Mouse (Mus musculus) megakaryocyte, adult 5-6 weeks (primary cell): ENCODE results near the gene Irx5. TPM values are rescaled to one million over a fixed set of nuclear protein-coding genes. Genes with fewer than 3 reads are reported as not detected.

Source experiments
- ATAC-seq: 2 replicates; pipeline ENCODE4 v1.8.0; 2016; ENCODE audit warnings: mild to moderate bottlenecking, inconsistent platforms; ENCODE audit not compliant: poor library complexity, severe bottlenecking
- total RNA-seq, 2 experiments: library from RNA; stranded (forward) in 1 of 2; stranded (reverse) in 1 of 2; fragments of 153-499, 151-499 nt in 1 of 2; fragments of 221-1000, 200-1000 nt in 1 of 2; gene quantifications; 2 replicates each; pipeline versions ENCODE4 v1.2.3 to v1.2.4; 2015 to 2017

Gene Irx5
- total RNA-seq (2015) (0.07 and 0.09 TPM in 2 replicates), total RNA-seq (2017) (not detected in 2 replicates)

DNA sequence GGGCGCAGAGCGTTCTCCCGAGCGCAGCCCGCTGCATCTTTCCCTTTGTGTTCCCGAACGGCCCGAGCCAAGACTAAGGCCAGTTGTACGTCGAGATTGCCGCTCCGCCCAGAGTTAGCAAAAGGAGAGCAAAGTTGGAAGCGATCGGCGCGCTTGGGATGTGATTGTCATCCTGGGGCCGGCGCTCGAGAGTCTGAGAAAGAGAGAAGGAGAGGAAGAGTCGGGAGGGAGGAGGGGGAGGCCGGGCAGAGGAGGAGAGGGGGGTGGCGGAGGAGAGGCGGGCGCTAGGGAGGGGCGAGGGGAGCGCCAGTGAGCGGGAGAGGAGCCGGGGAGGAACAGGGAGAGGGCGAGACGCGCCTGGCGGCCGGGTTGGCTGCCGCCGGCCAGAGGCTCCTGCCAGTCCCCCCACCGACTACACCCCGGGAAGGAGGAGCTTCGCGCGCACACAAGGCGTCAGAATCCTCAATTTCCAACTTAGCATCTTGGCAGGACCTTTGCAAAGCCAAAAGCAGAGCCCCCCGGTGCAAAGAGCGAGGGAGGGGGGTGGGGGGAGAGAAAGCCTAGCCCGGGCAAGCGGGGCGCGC is at the start of gene Irx5:
Irx5 (plus strand) TSS at position 228 of the 584 bp plus-strand sequence.
- no peak for ATAC-seq

DNA sequence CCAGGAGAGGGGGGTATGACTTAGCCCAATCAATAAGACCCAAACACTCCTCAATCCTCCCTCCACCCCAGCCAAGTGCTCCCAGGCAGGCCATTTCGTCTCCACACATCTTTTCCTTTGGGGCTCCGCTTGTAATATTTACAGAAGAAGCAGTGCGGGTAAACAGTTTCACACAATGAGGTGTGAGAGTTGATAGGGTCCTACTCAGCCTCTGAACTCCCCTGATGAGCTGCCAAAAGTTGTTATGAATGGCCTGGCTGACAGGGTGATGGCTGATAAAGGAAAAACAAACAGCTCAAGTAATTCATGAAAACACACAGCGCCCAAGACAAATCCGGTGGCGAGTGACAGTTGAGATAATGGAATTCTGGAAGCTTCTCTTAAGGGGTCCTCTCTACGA is 45.2 kb upstream of the Irx5 start:
- ATAC-seq = no peak

GRCm38 (mm10) chr8:92313707-92314106 is 43.7 kb upstream of the Irx5 start:
- no peak for ATAC-seq

- ATAC-seq = no peak
Measured at GRCm38 (mm10) chr8:92323751-92324150, 33.7 kb upstream of the Irx5 start.

DNA sequence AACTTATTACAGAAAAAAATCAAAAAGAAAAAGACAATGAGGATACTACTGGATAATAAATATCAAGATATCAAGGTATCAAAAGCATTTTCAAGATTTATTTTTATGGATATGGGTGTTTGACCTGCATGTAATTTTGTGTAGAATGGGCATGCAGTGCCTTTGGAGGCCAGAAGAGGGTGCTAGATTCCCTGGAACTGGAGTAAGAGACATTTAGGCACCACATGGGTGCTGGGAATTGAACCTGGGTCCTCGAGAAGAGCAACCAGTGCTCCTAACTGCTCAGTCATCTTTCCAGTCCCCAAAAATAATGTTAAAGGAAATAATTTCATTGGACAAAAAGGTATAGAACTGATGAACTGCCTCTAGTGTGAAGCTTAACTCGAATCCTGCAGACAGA is 30.2 kb upstream of the Irx5 start:
- ATAC-seq = no peak

GRCm38 (mm10) chr8:92329273-92329672 is 28.2 kb upstream of the Irx5 start:
- peak; percentile 60 for ATAC-seq

GRCm38 (mm10) chr8:92331811-92332210 is 25.6 kb upstream of the Irx5 start:
- no peak for ATAC-seq

GRCm38 (mm10) chr8:92333406-92333805 is 24.0 kb upstream of the Irx5 start:
- ATAC-seq = no peak

DNA sequence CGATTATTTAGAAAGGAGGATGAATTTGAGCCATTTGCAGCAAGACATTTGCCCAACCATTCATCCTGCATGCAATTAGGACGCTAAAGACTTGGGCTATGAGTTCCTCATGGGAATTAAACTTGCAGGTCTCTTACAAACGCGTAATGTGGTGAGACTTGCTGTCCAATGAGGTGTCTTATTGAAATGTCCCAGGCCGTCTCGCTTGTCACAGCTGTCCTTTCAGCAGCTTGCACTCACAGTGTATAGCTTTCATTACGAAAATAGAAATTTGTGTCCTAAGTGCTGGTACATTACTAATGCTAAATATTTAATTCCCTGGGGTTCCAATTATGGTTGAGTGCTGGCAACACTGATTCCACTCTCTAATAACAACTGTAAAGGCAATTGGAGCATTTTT is 22.3 kb upstream of the Irx5 start:
- ATAC-seq = no peak

- no peak for ATAC-seq
Measured at GRCm38 (mm10) chr8:92336041-92336440, 21.4 kb upstream of the Irx5 start.

DNA sequence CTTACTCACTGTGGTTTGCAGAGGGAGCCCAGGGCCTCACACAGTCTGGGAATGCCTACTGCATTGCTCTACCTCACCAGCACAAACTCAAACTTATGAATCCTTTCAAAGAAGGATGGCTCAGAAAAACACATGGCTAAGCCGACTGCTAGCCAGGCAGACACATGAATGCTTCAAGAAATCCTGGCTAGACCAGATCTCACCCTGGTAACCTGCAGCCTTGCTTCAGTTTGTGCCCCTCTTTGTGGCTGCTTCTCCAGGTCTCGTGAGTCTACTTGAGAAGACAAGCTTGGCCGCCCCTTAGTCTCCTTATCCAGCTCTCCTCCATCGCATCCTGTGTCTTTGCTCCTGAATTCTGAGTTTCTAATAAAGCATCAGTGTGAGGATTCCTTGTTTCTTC is 13.9 kb upstream of the Irx5 start:
- no peak for ATAC-seq

DNA sequence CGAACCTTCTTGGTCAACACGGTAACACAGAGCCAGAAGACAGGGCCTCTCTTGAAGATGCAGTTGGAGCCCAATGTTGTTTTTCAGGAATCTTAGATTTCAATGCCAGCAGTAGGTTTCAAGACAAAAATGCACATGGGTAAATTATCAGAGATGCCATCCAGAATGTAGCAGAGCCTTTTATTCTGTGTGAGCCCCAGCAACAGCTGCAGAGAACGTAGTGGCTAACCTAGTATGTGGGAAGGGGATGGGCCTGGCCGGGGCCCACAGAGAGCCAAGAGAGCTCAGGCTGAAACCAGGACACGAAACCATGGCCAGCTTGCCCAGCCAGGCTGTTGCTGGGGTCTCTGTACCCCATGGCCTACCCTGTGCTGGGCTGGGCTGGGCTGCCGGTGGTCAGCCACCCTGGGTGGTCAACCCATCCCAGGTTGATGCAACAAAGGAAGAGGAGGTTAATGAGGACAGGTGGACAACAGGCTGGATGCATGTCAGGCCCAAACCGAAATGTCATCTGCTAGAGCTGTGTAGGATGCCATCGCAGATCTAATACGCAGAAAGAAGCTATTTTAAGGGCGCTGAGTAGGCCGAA is 7.4 kb upstream of the Irx5 start:
- ATAC-seq = no peak

DNA sequence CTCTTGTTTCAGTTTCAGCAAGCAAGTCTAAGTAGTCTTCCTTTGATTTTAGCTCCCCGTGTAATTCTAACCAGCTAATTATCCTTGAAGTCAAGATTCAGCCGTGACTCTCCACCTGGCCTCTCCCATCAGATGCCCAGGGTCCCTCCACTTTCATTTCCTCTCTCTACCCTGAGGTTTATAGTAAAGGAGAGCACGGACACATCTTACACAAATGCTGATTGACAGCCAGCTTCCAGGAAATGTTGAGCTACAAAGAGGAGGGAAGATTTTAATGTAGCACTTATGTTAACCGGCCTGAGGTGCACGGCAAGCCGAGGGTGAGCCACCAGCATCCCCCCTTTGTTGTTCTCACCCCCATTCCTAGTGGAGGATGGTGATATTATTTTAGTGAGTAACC is 4.0 kb upstream of the Irx5 start:
- no peak for ATAC-seq

- no peak for ATAC-seq
Measured at GRCm38 (mm10) chr8:92354536-92355482, 2.6 kb upstream of the Irx5 start.

- ATAC-seq = peak; percentile 87
Measured at GRCm38 (mm10) chr8:92355701-92356612, 1.5 kb upstream of the Irx5 start.

DNA sequence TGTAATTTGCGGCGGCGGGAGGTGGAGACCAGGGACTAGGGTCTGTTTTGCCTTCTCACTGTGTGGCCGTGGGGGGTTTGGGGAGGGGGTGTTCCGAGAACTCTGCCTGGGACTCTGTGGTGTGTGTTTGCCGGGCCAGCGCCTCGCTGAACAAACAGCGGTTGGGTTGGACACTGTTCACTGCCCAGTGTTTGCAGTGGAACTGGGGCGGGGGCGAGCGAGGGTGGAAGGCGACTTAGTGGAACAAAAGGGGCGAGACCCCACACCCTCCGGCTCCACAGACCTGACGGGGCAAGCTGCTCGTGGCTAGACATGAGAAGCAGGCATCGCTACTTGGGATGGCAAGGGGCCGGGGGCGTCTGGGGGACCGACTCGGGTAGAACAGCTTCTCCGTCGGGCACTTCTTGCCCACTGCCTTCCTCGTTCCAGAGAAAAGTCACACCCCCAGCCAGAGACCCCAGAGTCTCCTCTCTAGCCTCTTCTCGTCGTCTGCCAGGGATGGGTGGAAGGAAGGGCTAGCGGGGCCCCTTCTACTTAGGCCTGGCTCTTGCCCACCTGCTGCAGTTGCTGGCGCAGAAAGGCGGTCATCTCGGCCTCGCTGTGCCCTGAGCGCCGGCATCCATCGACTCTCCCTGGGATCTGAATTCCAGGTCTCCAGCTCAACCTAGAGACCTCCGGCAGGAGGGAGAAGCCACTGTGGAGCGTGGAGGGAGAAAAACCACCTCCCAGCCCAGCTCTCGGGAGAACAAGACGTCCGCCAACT is 631 bp upstream of the Irx5 start:
- no peak for ATAC-seq

- no peak for ATAC-seq
Measured at GRCm38 (mm10) chr8:92358141-92358999, 945 bp downstream of the Irx5 start.

DNA sequence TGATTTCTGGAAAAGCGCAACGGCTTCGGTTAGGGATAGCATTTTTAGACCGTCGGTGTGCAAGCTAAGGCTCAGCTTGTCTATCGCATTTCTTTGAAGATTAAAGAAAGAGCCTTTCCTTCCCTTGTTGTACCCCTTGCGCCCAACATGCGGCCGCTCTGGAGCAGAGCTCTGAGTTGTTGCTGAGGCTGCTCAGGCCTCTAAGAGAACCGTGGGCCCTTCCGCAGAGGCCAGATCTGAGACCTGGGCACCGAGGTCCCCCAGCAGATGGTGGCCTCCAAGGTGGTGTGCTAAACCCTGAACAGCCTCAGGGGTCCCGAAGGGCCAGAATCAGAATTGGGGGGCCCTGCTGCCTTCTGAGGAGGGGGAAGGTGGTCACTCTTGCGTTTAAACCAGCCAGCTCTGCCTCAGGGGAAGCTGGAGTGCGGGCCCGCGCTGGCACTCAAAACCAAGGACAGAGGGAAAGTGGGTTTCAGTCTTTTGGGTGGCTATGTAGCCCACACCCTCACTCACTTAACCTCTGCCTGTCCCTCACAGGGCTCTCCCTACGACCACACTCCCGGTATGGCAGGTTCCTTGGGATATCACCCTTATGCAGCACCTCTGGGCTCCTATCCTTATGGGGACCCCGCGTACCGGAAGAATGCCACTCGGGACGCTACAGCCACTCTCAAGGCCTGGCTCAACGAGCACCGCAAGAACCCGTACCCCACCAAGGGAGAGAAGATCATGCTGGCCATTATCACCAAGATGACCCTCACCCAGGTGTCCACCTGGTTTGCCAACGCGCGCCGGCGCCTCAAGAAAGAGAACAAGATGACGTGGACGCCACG is 1.8 kb downstream of the Irx5 start:
- no peak for ATAC-seq

DNA sequence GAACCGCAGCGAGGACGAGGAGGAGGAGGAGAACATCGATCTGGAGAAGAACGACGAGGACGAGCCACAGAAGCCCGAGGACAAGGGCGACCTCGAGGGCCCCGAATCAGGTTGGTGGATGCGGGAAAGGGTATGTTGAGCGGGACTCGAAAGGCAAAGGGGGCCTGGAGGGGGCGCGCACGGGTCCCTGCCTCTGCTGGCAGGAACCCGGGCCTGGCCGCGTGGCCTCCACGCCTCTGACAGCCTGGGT is 2.3 kb downstream of the Irx5 start:
- no peak for ATAC-seq
